Mouse (Mus musculus): ENCODE results near the gene Ctnnb1. TPM values are rescaled to one million over a fixed set of nuclear protein-coding genes. Genes with fewer than 3 reads are reported as not detected.

Ctnnb1 gene
- polyA plus RNA-seq, 1 experiment from 2014 or later, result 338 TPM

GRCm38 (mm10) chr9:120896502-120896901, 32.5 kb upstream of the Ctnnb1 start:
- H3K4me3 ChIP-seq (ENCODE audit: low read depth, low read length), result no peak overlapping the region
- no peaks in the 10 kb centered on the region for H3K9me3 ChIP-seq (ENCODE audit: control insufficient read depth, low read length)
- no peaks in the 10 kb centered on the region for H3K4me1 ChIP-seq (ENCODE audit: control insufficient read depth, insufficient read depth, low read length)
- no peak overlapping the region for H3K27ac ChIP-seq (ENCODE audit: low read depth, low read length)
- H3K27me3 ChIP-seq (ENCODE audit: control insufficient read depth, insufficient read depth, low read length), result no peaks in the 10 kb centered on the region
- ATAC-seq (ENCODE audit: low read depth), result no peak
- WGBS, result 20% methylated on average over 5 of the region's 5 CpGs
- no peak overlapping the region for H3K4me2 ChIP-seq (ENCODE audit: low read depth, low read length)
- H3K36me3 ChIP-seq (ENCODE audit: control insufficient read depth, insufficient read depth, low read length), result no peaks in the 10 kb centered on the region
- no peak overlapping the region for H3K9ac ChIP-seq (replicated peaks; ENCODE audit: low read depth, low read length)

DNA sequence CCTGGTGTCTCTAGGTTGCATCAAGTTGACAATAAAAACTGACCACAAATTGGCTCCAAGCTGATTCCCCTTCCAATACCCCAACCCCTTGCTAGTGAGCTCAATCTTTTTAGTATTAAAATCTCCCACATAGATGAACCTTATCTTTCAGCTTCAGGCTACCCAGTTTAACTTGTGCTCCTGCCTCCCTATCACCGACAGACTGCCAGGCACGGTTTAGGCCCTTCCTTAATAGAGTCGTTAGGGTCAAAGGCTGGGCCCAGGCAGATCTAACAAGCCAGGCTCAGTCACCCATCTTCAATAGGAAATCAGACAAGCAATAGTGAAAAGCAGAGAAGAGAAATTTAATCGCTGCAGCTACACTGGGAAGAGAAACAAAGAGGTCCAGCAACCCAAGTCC, 31.7 kb upstream of the Ctnnb1 start:
- Histone ChIP-seq H3K4me1 (ENCODE audit: control insufficient read depth, insufficient read depth, low read length) (no peaks in the 10 kb centered on the region), H3K27ac (ENCODE audit: low read depth, low read length) (no peak overlapping the region), H3K4me3 (ENCODE audit: low read depth, low read length) (no peak overlapping the region), H3K27me3 (ENCODE audit: control insufficient read depth, insufficient read depth, low read length) (no peaks in the 10 kb centered on the region), H3K4me2 (ENCODE audit: low read depth, low read length) (no peak overlapping the region), H3K36me3 (ENCODE audit: control insufficient read depth, insufficient read depth, low read length) (no peaks in the 10 kb centered on the region), H3K9me3 (ENCODE audit: control insufficient read depth, low read length) (no peaks in the 10 kb centered on the region), H3K9ac (replicated peaks; ENCODE audit: low read depth, low read length) (no peak overlapping the region)
- 74% methylated on average over 4 of the region's 4 CpGs for WGBS
- no peak for ATAC-seq (ENCODE audit: low read depth)

DNA sequence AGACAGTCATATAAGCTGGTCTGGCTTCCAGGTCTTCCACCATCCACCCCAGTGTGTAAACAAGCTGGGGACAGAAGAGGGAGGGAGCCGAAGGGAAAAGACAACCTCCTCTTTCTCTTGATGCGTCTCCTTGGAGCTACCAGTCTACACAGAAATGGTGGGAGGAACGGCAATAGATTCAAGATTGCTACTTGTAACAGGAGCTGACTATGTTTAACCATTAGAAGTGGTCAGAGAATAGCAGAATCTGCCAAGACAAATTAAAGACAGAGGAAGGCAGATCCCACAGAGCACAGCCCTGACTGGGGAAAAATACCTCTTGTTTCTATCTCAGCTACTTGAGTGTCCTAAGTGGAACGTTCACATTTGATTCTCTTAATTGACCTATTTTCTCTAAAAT, 29.2 kb upstream of the Ctnnb1 start:
- Histone ChIP-seq H3K27ac (ENCODE audit: low read depth, low read length) (no peak overlapping the region), H3K4me2 (ENCODE audit: low read depth, low read length) (no peak overlapping the region), H3K36me3 (ENCODE audit: control insufficient read depth, insufficient read depth, low read length) (no peaks in the 10 kb centered on the region), H3K9ac (replicated peaks; ENCODE audit: low read depth, low read length) (no peak overlapping the region), H3K4me3 (ENCODE audit: low read depth, low read length) (no peak overlapping the region), H3K27me3 (ENCODE audit: control insufficient read depth, insufficient read depth, low read length) (no peaks in the 10 kb centered on the region), H3K4me1 (ENCODE audit: control insufficient read depth, insufficient read depth, low read length) (no peaks in the 10 kb centered on the region), H3K9me3 (ENCODE audit: control insufficient read depth, low read length) (no peaks in the 10 kb centered on the region)
- 68% methylated on average over 4 of the region's 4 CpGs for WGBS
- ATAC-seq (ENCODE audit: low read depth), result no peak

DNA sequence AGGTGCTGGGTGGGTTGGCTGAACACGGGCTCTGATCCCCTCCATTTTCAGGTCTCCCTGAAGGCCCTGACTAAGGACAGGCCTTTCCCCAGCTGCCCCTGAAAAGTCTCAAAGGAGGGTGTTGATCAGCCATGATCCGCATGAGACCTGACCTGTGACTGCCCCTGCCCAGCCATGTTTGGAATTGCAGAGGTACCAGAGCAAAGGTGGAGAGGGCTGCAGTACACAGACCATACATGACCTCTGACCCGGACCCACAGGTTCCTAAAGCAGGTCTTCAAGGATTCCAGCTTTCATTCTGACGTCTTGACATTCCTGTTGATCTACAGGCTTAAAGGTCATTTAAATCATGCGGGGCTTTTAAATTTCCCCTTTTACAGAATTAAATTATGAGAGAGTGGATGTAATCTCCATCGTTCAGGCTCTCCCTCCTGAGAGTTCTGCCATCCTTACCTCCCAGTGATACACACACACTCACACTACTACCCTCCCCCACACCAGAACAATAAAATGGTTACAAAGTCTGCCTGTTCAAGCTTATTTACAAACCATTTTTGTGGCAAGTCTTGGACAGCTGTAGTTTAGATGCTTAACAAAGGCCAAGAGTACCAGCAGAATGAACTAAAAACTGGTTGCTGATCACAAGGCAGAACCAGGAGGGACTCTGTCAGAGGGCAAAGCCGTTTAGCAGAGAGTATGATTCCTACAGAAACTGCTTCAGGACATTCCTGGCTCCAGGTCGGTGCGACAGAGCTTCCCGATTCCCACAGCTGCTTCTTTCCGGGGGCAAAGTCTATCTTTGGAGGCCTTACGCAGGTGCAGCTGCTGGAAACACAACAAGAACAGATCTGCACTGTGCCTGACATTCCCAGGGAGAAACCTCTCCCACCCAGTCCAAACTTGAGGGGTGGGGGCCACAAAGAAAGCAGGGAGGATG, 28.4 kb upstream of the Ctnnb1 start:
- ATAC-seq (ENCODE audit: low read depth), result no peak
- Histone ChIP-seq H3K4me1 (ENCODE audit: control insufficient read depth, insufficient read depth, low read length) (no peaks in the 10 kb centered on the region), H3K27ac (ENCODE audit: low read depth, low read length) (no peak overlapping the region), H3K27me3 (ENCODE audit: control insufficient read depth, insufficient read depth, low read length) (no peaks in the 10 kb centered on the region), H3K4me2 (ENCODE audit: low read depth, low read length) (no peak overlapping the region), H3K9ac (replicated peaks; ENCODE audit: low read depth, low read length) (no peak overlapping the region), H3K9me3 (ENCODE audit: control insufficient read depth, low read length) (no peaks in the 10 kb centered on the region), H3K4me3 (ENCODE audit: low read depth, low read length) (no peak overlapping the region), H3K36me3 (ENCODE audit: control insufficient read depth, insufficient read depth, low read length) (no peaks in the 10 kb centered on the region)
- 67% methylated on average over 12 of the region's 12 CpGs for WGBS

GRCm38 (mm10) chr9:120902562-120902961, 26.5 kb upstream of the Ctnnb1 start:
- WGBS, result 85% methylated on average over 8 of the region's 8 CpGs
- Histone ChIP-seq H3K4me2 (ENCODE audit: low read depth, low read length) (no peak overlapping the region), H3K9me3 (ENCODE audit: control insufficient read depth, low read length) (no peaks in the 10 kb centered on the region), H3K4me1 (ENCODE audit: control insufficient read depth, insufficient read depth, low read length) (no peaks in the 10 kb centered on the region), H3K36me3 (ENCODE audit: control insufficient read depth, insufficient read depth, low read length) (no peaks in the 10 kb centered on the region), H3K27me3 (ENCODE audit: control insufficient read depth, insufficient read depth, low read length) (no peaks in the 10 kb centered on the region), H3K4me3 (ENCODE audit: low read depth, low read length) (no peak overlapping the region), H3K9ac (replicated peaks; ENCODE audit: low read depth, low read length) (no peak overlapping the region), H3K27ac (ENCODE audit: low read depth, low read length) (no peak overlapping the region)
- no peak for ATAC-seq (ENCODE audit: low read depth)

DNA sequence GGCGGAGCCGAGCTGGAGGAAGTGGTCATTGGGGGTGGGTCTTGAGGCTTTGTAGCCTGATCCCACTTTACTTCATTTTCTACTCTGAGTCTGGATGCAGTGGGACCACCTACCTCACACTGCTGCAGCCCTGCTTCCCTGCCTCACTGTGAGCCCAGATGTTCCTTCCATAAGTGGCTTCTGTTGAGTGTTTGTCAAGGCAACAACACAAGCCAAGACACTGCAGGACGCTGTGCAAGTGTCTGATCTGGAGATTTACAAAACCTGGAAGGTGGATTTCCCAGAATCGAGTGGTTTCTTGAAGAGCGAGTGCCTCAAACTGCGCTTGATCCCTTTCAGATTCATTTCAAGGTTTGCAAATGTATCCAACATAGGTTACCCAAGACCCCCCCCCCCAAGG, 20.6 kb upstream of the Ctnnb1 start:
- Histone ChIP-seq H3K9ac (replicated peaks; ENCODE audit: low read depth, low read length) (no peak overlapping the region), H3K27ac (ENCODE audit: low read depth, low read length) (no peak overlapping the region), H3K27me3 (ENCODE audit: control insufficient read depth, insufficient read depth, low read length) (no peaks in the 10 kb centered on the region), H3K4me1 (ENCODE audit: control insufficient read depth, insufficient read depth, low read length) (no peaks in the 10 kb centered on the region), H3K9me3 (ENCODE audit: control insufficient read depth, low read length) (no peaks in the 10 kb centered on the region), H3K4me2 (ENCODE audit: low read depth, low read length) (no peak overlapping the region), H3K36me3 (ENCODE audit: control insufficient read depth, insufficient read depth, low read length) (no peaks in the 10 kb centered on the region), H3K4me3 (ENCODE audit: low read depth, low read length) (no peak overlapping the region)
- ATAC-seq (ENCODE audit: low read depth), result no peak
- 79% methylated on average over 6 of the region's 6 CpGs for WGBS

GRCm38 (mm10) chr9:120913152-120913551, 15.9 kb upstream of the Ctnnb1 start:
- ATAC-seq (ENCODE audit: low read depth), result no peak
- Histone ChIP-seq H3K4me3 (ENCODE audit: low read depth, low read length) (no peak overlapping the region), H3K36me3 (ENCODE audit: control insufficient read depth, insufficient read depth, low read length) (no peaks in the 10 kb centered on the region), H3K9ac (replicated peaks; ENCODE audit: low read depth, low read length) (no peak overlapping the region), H3K9me3 (ENCODE audit: control insufficient read depth, low read length) (no peaks in the 10 kb centered on the region), H3K4me1 (ENCODE audit: control insufficient read depth, insufficient read depth, low read length) (no peaks in the 10 kb centered on the region), H3K4me2 (ENCODE audit: low read depth, low read length) (no peak overlapping the region), H3K27me3 (ENCODE audit: control insufficient read depth, insufficient read depth, low read length) (no peaks in the 10 kb centered on the region), H3K27ac (ENCODE audit: low read depth, low read length) (no peak overlapping the region)
- WGBS, result 78% methylated on average over 13 of the region's 13 CpGs

DNA sequence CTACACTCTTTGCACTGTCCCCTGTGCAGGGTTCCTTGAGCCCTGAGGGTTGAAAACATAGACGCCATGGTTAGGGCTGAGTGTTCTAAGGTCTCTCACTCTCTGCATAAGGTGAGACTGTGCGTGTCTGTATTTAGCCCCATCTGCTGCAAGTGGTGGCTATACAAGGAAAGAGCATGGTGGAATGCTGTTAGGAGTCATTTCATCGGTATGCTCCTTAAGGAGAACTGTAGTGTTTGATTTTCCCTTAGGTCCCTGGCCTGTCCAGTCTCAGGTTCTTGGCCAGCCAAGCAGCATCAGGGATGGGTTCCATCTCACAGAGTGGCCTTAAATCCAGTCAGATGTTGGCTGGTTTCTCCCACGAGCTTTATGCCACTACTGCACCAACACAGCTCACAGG, 14.6 kb upstream of the Ctnnb1 start:
- H3K36me3 ChIP-seq (ENCODE audit: control insufficient read depth, insufficient read depth, low read length), result no peaks in the 10 kb centered on the region
- no peak overlapping the region for H3K4me3 ChIP-seq (ENCODE audit: low read depth, low read length)
- no peak overlapping the region for H3K4me2 ChIP-seq (ENCODE audit: low read depth, low read length)
- 96% methylated on average over 4 of the region's 4 CpGs for WGBS
- no peaks in the 10 kb centered on the region for H3K27me3 ChIP-seq (ENCODE audit: control insufficient read depth, insufficient read depth, low read length)
- H3K4me1 ChIP-seq (ENCODE audit: control insufficient read depth, insufficient read depth, low read length), result no peaks in the 10 kb centered on the region
- H3K27ac ChIP-seq (ENCODE audit: low read depth, low read length), result no peak overlapping the region
- H3K9ac ChIP-seq (replicated peaks; ENCODE audit: low read depth, low read length), result no peak overlapping the region
- no peaks in the 10 kb centered on the region for H3K9me3 ChIP-seq (ENCODE audit: control insufficient read depth, low read length)
- no peak for ATAC-seq (ENCODE audit: low read depth)

GRCm38 (mm10) chr9:120914877-120915459, 14.0 kb upstream of the Ctnnb1 start:
- Histone ChIP-seq H3K27me3 (ENCODE audit: control insufficient read depth, insufficient read depth, low read length) (no peaks in the 10 kb centered on the region), H3K36me3 (ENCODE audit: control insufficient read depth, insufficient read depth, low read length) (no peaks in the 10 kb centered on the region), H3K4me3 (ENCODE audit: low read depth, low read length) (no peak overlapping the region), H3K4me1 (ENCODE audit: control insufficient read depth, insufficient read depth, low read length) (no peaks in the 10 kb centered on the region), H3K9me3 (ENCODE audit: control insufficient read depth, low read length) (no peaks in the 10 kb centered on the region), H3K27ac (ENCODE audit: low read depth, low read length) (no peak overlapping the region), H3K9ac (replicated peaks; ENCODE audit: low read depth, low read length) (no peak overlapping the region), H3K4me2 (ENCODE audit: low read depth, low read length) (no peak overlapping the region)
- WGBS, result 84% methylated on average over 14 of the region's 14 CpGs
- ATAC-seq (ENCODE audit: low read depth), result no peak

Data from neural tube, embryonic 14.5 days (tissue).